Mouse (Mus musculus) adrenal gland, adult (tissue): ENCODE measurements around the gene Vmn1r173.
"Not testable (repeated sequence)": the region's sequence is repeated elsewhere in the genome, so short reads cannot be mapped to it uniquely, and the experiment has no call there.

ENCODE experiments used
- DNase-seq, 2 experiments: peaks; one replicate each; pipeline ENCODE4 v3.0.0; 2022 to 2023; ENCODE audit warnings: low spot score in 1 of 2; ENCODE audit not compliant: inconsistent age in 2 of 2

Gene Vmn1r173

GRCm38 (mm10) chr7:23700403-23700802 is at the start of gene Vmn1r173:
Vmn1r173 (plus strand) TSS chr7:23700703.
- not testable (repeated sequence) for DNase-seq

GRCm38 (mm10) chr7:23658016-23658415 is 42.5 kb upstream of the Vmn1r173 start, which contains the start of gene Vmn1r172:
Vmn1r172 (plus strand) TSS chr7:23658316.
- DNase-seq = no peak

- not testable (repeated sequence) for DNase-seq
These were observed 51.5 kb downstream of the Vmn1r173 start, which contains the start of gene Vmn1r174 for GRCm38 (mm10) chr7:23751970-23752369. Vmn1r174 (plus strand) TSS chr7:23752270.
